Mouse (Mus musculus): ENCODE data around the gene Ctdsp2. TPM values are rescaled to one million over a fixed set of nuclear protein-coding genes. Genes with fewer than 3 reads are reported as not detected.
A peak's percentile ranks its signal among the peaks of the same experiment; 100 is the strongest.

Ctdsp2 gene
- polyA plus RNA-seq (2014; fragmentation: Nextera tagmentation; extraction: Ambion mirVana), result 109 and 116 TPM in 2 replicates

DNA sequence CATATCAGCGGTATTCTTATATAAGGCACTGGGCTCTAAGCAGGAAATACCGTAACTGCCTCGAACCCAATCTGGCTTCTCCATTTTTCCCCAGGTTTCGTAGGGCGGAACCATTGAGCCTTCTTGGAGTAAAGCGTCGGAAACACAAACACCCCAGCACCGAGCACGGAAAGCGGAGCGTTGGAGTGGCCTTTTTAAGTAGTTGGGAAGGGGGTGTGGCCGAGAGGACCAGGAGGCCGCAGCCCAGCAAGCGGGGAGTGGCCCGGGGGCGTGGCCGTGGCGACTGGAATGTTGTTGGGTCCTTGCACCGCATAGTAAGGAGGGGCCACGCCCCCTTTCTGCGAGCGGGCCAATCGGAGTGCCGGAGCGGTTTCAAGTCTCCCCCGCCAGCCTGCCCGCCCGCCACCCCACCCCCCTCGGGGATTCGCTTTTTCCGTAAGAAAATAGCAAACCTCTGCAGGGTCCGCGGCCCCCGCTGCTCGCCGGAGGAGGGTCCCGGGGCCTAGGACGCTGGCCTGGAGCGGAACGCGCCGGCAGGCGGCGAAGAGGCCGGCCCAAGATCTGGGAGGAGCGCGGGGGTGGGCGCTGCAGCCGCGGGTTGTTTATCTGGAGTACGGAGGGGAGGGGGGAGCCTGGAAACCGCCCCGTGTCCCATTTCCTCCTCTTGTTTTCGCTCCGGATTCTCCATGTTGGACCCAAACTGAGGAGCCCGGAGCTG lies at the start of gene Ctdsp2:
Gene Ctdsp2 (plus strand): TSS at position 441 of the 718 bp plus-strand sequence.
- Histone ChIP-seq H3K36me3 (ENCODE audit: control insufficient read depth, insufficient read depth, low read length) (peaks cover 3% of the 10 kb centered on the region; the same call in 1 of the 2 replicates), H3K4me3 (ENCODE audit: low read depth, low read length) (peak within 1 kb of the TSS; percentile 98), H3K9me3 (ENCODE audit: control insufficient read depth, low read length) (no peaks in the 10 kb centered on the region), H3K9ac (ENCODE audit: low read depth, low read length) (peak within 1 kb of the TSS; percentile 98), H3K4me1 (ENCODE audit: control insufficient read depth, insufficient read depth, low read length) (peaks cover 34% of the 10 kb centered on the region), H3K27me3 (replicated peaks; ENCODE audit: control insufficient read depth, insufficient read depth, low read length) (no peaks in the 10 kb centered on the region), H3K27ac (replicated peaks; ENCODE audit: low read depth, low read length) (peak within 1 kb of the TSS; percentile 99), H3K4me2 (ENCODE audit: low read depth, low read length) (peak within 1 kb of the TSS; percentile 91)
- DNase-seq (ENCODE audit: low spot score) (peak; percentile 100), ATAC-seq (ENCODE audit: low read depth) (peak; percentile 93)
- WGBS, result under 1% methylated on average over 45 of the region's 56 CpGs

GRCm38 (mm10) chr10:126928819-126929206 lies 49.7 kb upstream of the Ctdsp2 start:
- Histone ChIP-seq H3K4me3 (ENCODE audit: low read depth, low read length) (peak overlapping the region; percentile 49), H3K9me3 (ENCODE audit: control insufficient read depth, low read length) (no peaks in the 10 kb centered on the region), H3K36me3 (ENCODE audit: control insufficient read depth, insufficient read depth, low read length) (no peaks in the 10 kb centered on the region), H3K4me1 (ENCODE audit: control insufficient read depth, insufficient read depth, low read length) (peaks cover 51% of the 10 kb centered on the region), H3K4me2 (ENCODE audit: low read depth, low read length) (peak overlapping the region; percentile 91), H3K27ac (replicated peaks; ENCODE audit: low read depth, low read length) (peak overlapping the region; percentile 100), H3K9ac (ENCODE audit: low read depth, low read length) (peak overlapping the region; percentile 83), H3K27me3 (replicated peaks; ENCODE audit: control insufficient read depth, insufficient read depth, low read length) (no peaks in the 10 kb centered on the region)
- ATAC-seq (ENCODE audit: low read depth) (no peak), DNase-seq (ENCODE audit: low spot score) (peak; percentile 43)
- WGBS, result 14% methylated on average over 12 of the region's 12 CpGs

GRCm38 (mm10) chr10:126929543-126929942 lies 49.0 kb upstream of the Ctdsp2 start:
- Histone ChIP-seq H3K4me2 (ENCODE audit: low read depth, low read length) (peak overlapping the region; percentile 91), H3K4me1 (ENCODE audit: control insufficient read depth, insufficient read depth, low read length) (peaks cover 55% of the 10 kb centered on the region), H3K27ac (replicated peaks; ENCODE audit: low read depth, low read length) (peak overlapping the region; percentile 100), H3K36me3 (ENCODE audit: control insufficient read depth, insufficient read depth, low read length) (no peaks in the 10 kb centered on the region), H3K9ac (ENCODE audit: low read depth, low read length) (peak overlapping the region; percentile 65; the same call in 1 of the 2 replicates), H3K27me3 (replicated peaks; ENCODE audit: control insufficient read depth, insufficient read depth, low read length) (no peaks in the 10 kb centered on the region), H3K4me3 (ENCODE audit: low read depth, low read length) (no peak overlapping the region), H3K9me3 (ENCODE audit: control insufficient read depth, low read length) (no peaks in the 10 kb centered on the region)
- ATAC-seq (ENCODE audit: low read depth) (no peak), DNase-seq (ENCODE audit: low spot score) (peak; percentile 27)
- 41% methylated on average over 3 of the region's 3 CpGs for WGBS

- Histone ChIP-seq H3K4me2 (ENCODE audit: low read depth, low read length) (peak overlapping the region; percentile 91), H3K27me3 (replicated peaks; ENCODE audit: control insufficient read depth, insufficient read depth, low read length) (no peaks in the 10 kb centered on the region), H3K9ac (ENCODE audit: low read depth, low read length) (peak overlapping the region; percentile 65), H3K4me3 (ENCODE audit: low read depth, low read length) (peak overlapping the region; percentile 17; the same call in 1 of the 2 replicates), H3K9me3 (ENCODE audit: control insufficient read depth, low read length) (no peaks in the 10 kb centered on the region), H3K36me3 (ENCODE audit: control insufficient read depth, insufficient read depth, low read length) (no peaks in the 10 kb centered on the region), H3K27ac (replicated peaks; ENCODE audit: low read depth, low read length) (peak overlapping the region; percentile 100), H3K4me1 (ENCODE audit: control insufficient read depth, insufficient read depth, low read length) (peaks cover 65% of the 10 kb centered on the region)
- ATAC-seq (ENCODE audit: low read depth) (peak; percentile 73), DNase-seq (ENCODE audit: low spot score) (peak; percentile 96)
- 16% methylated on average over 15 of the region's 15 CpGs for WGBS
Measured at GRCm38 (mm10) chr10:126930270-126931121, 48.0 kb upstream of the Ctdsp2 start.

GRCm38 (mm10) chr10:126931123-126931759 lies 47.3 kb upstream of the Ctdsp2 start:
- peak overlapping the region; percentile 26 for H3K9ac ChIP-seq (ENCODE audit: low read depth, low read length)

GRCm38 (mm10) chr10:126931760-126932139 lies 46.8 kb upstream of the Ctdsp2 start:
- H3K4me1 ChIP-seq (ENCODE audit: control insufficient read depth, insufficient read depth, low read length), result peaks cover 73% of the 10 kb centered on the region
- H3K36me3 ChIP-seq (ENCODE audit: control insufficient read depth, insufficient read depth, low read length), result no peaks in the 10 kb centered on the region
- no peak for DNase-seq (ENCODE audit: low spot score)
- ATAC-seq (ENCODE audit: low read depth), result no peak
- no peaks in the 10 kb centered on the region for H3K27me3 ChIP-seq (replicated peaks; ENCODE audit: control insufficient read depth, insufficient read depth, low read length)
- peak overlapping the region; percentile 100 for H3K27ac ChIP-seq (replicated peaks; ENCODE audit: low read depth, low read length)
- no peak overlapping the region for H3K4me3 ChIP-seq (ENCODE audit: low read depth, low read length)
- H3K4me2 ChIP-seq (ENCODE audit: low read depth, low read length), result 0 out of 2 replicates have a peak overlapping the region, but pooled peaks have one; percentile 91
- H3K9ac ChIP-seq (ENCODE audit: low read depth, low read length), result peak overlapping the region; percentile 26; the same call in 1 of the 2 replicates
- no peaks in the 10 kb centered on the region for H3K9me3 ChIP-seq (ENCODE audit: control insufficient read depth, low read length)

More at GRCm38 (mm10) chr10:126931123-126931759, 47.3 kb upstream of the Ctdsp2 start:
- peak; percentile 13; the same call in 1 of the 2 replicates for ATAC-seq (ENCODE audit: low read depth)
- Histone ChIP-seq H3K36me3 (ENCODE audit: control insufficient read depth, insufficient read depth, low read length) (no peaks in the 10 kb centered on the region), H3K27ac (replicated peaks; ENCODE audit: low read depth, low read length) (peak overlapping the region; percentile 100), H3K9me3 (ENCODE audit: control insufficient read depth, low read length) (no peaks in the 10 kb centered on the region), H3K4me1 (ENCODE audit: control insufficient read depth, insufficient read depth, low read length) (peaks cover 72% of the 10 kb centered on the region), H3K4me3 (ENCODE audit: low read depth, low read length) (no peak overlapping the region), H3K4me2 (ENCODE audit: low read depth, low read length) (peak overlapping the region; percentile 91; the same call in 1 of the 2 replicates), H3K27me3 (replicated peaks; ENCODE audit: control insufficient read depth, insufficient read depth, low read length) (no peaks in the 10 kb centered on the region)
- 27% methylated on average over 8 of the region's 8 CpGs for WGBS
- DNase-seq (ENCODE audit: low spot score), result peak; percentile 73

- WGBS, result 54% methylated on average over 13 of the region's 13 CpGs
- Histone ChIP-seq H3K4me2 (ENCODE audit: low read depth, low read length) (no peak overlapping the region), H3K27me3 (replicated peaks; ENCODE audit: control insufficient read depth, insufficient read depth, low read length) (no peaks in the 10 kb centered on the region), H3K9ac (ENCODE audit: low read depth, low read length) (no peak overlapping the region), H3K9me3 (ENCODE audit: control insufficient read depth, low read length) (0 out of 2 replicates have a peak, but pooled peaks cover 8% of the 10 kb centered on the region), H3K4me3 (ENCODE audit: low read depth, low read length) (no peak overlapping the region), H3K36me3 (ENCODE audit: control insufficient read depth, insufficient read depth, low read length) (no peaks in the 10 kb centered on the region), H3K27ac (replicated peaks; ENCODE audit: low read depth, low read length) (peak overlapping the region; percentile 94), H3K4me1 (ENCODE audit: control insufficient read depth, insufficient read depth, low read length) (peaks cover 53% of the 10 kb centered on the region)
- ATAC-seq (ENCODE audit: low read depth) (no peak), DNase-seq (ENCODE audit: low spot score) (peak; percentile 76)
Measured at GRCm38 (mm10) chr10:126934561-126934960, 44.0 kb upstream of the Ctdsp2 start.

DNA sequence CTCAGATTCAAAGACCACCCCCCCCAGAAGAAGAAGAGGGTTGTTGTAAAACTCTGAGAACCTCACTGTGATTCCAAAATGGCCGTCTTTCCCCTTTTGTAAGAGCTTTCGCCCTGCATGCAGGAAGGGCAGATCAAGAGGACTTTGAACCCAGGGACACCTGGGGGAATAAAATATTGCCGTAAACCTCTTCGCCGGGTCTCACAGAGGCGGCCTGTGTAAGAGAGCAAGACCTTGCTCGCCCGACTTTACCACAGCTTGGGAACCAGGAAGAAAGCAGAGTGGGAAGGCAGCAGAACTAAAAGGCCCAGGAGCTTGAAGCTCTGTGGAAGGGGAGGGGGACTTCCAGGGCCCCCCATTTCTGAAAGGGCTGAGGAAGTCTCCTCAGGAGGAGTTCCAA lies 43.4 kb upstream of the Ctdsp2 start:
- DNase-seq (ENCODE audit: low spot score) (no peak), ATAC-seq (ENCODE audit: low read depth) (peak; percentile 3)
- Histone ChIP-seq H3K27ac (replicated peaks; ENCODE audit: low read depth, low read length) (peak overlapping the region; percentile 94), H3K4me1 (ENCODE audit: control insufficient read depth, insufficient read depth, low read length) (peaks cover 47% of the 10 kb centered on the region), H3K4me3 (ENCODE audit: low read depth, low read length) (no peak overlapping the region), H3K9me3 (ENCODE audit: control insufficient read depth, low read length) (0 out of 2 replicates have a peak, but pooled peaks cover 8% of the 10 kb centered on the region), H3K4me2 (ENCODE audit: low read depth, low read length) (peak overlapping the region; percentile 6), H3K9ac (ENCODE audit: low read depth, low read length) (peak overlapping the region; percentile 38), H3K27me3 (replicated peaks; ENCODE audit: control insufficient read depth, insufficient read depth, low read length) (no peaks in the 10 kb centered on the region), H3K36me3 (ENCODE audit: control insufficient read depth, insufficient read depth, low read length) (no peaks in the 10 kb centered on the region)
- 56% methylated on average over 8 of the region's 8 CpGs for WGBS
